Mouse (Mus musculus): Measurements from ENCODE around the gene Gm9767. TPM values are rescaled to one million over a fixed set of nuclear protein-coding genes. Genes with fewer than 3 reads are reported as not detected.

Gm9767 gene
- total RNA-seq (2021), result 1 to 10 TPM in 1 of 2 experiments, under 1 TPM in 1; 0.98 to 1.2 TPM

- peak; percentile 14 to 17 for DNase-seq (ENCODE audit: extremely low spot score in 1 of 2, low spot score in 1 of 2)
Measured at GRCm38 (mm10) chr10:26077671-26078481, at the start of gene Gm9767. TSS of gene Gm9767 (plus strand) at chr10:26078255.

- peak; percentile 62 to 65 for DNase-seq (ENCODE audit: extremely low spot score in 1 of 2, low spot score in 1 of 2)
Measured at GRCm38 (mm10) chr10:26034931-26035330, 43.1 kb upstream of the Gm9767 start.

- no peak for DNase-seq (ENCODE audit: extremely low spot score in 1 of 2, low spot score in 1 of 2)
Measured at GRCm38 (mm10) chr10:26051177-26051576, 26.9 kb upstream of the Gm9767 start.

GRCm38 (mm10) chr10:26059662-26060307, 18.3 kb upstream of the Gm9767 start:
- DNase-seq (ENCODE audit: extremely low spot score in 1 of 2, low spot score in 1 of 2), result no peak

GRCm38 (mm10) chr10:26063071-26063470, 15.0 kb upstream of the Gm9767 start:
- no peak for DNase-seq (ENCODE audit: extremely low spot score in 1 of 2, low spot score in 1 of 2)

- no peak for DNase-seq (ENCODE audit: extremely low spot score in 1 of 2, low spot score in 1 of 2)
Measured at GRCm38 (mm10) chr10:26071986-26072385, 6.1 kb upstream of the Gm9767 start.

GRCm38 (mm10) chr10:26076949-26077348, 1.1 kb upstream of the Gm9767 start:
- DNase-seq (ENCODE audit: extremely low spot score in 1 of 2, low spot score in 1 of 2), result no peak

- DNase-seq (ENCODE audit: extremely low spot score in 1 of 2, low spot score in 1 of 2), result peak; percentile 46 to 71
Measured at GRCm38 (mm10) chr10:26078521-26079142, 577 bp downstream of the Gm9767 start, which contains the start of gene Tmem200a. TSS of gene Tmem200a (minus strand) at chr10:26079052.

- no peak for DNase-seq (ENCODE audit: extremely low spot score in 1 of 2, low spot score in 1 of 2)
Measured at GRCm38 (mm10) chr10:26079678-26080077, 1.6 kb downstream of the Gm9767 start.

- DNase-seq (ENCODE audit: extremely low spot score in 1 of 2, low spot score in 1 of 2), result no peak
Measured at GRCm38 (mm10) chr10:26082081-26082480, 4.0 kb downstream of the Gm9767 start.

GRCm38 (mm10) chr10:26103330-26103982, 25.4 kb downstream of the Gm9767 start:
- no peak for DNase-seq (ENCODE audit: extremely low spot score in 1 of 2, low spot score in 1 of 2)

- no peak for DNase-seq (ENCODE audit: extremely low spot score in 1 of 2, low spot score in 1 of 2)
Measured at GRCm38 (mm10) chr10:26114409-26114808, 36.4 kb downstream of the Gm9767 start.

GRCm38 (mm10) chr10:26119067-26119821, 41.2 kb downstream of the Gm9767 start:
- DNase-seq (ENCODE audit: extremely low spot score in 1 of 2, low spot score in 1 of 2), result no peak

GRCm38 (mm10) chr10:26119822-26120183, 41.7 kb downstream of the Gm9767 start:
- DNase-seq (ENCODE audit: extremely low spot score in 1 of 2, low spot score in 1 of 2), result no peak

Other genes with a start within 250 kb of the Gm9767 start
- 10 to 100 TPM; 22.7 to 28.0 TPM for gene Tmem200a, start 797 bp downstream of the Gm9767 start, total RNA-seq (2021)
- gene Samd3, start 151.5 kb downstream of the Gm9767 start, total RNA-seq (2021), result not detected